Mouse (Mus musculus) small intestine, adult 2 months (tissue): Measurements from ENCODE around the gene Gmeb2. TPM values are rescaled to one million over a fixed set of nuclear protein-coding genes. Genes with fewer than 3 reads are reported as not detected.
A peak's percentile ranks its signal among the peaks of the same experiment; 100 is the strongest.

Experiments
- H3K27ac ChIP-seq: fragments of 200-500 bp; 2 replicates; pipeline ENCODE4 v1.5.1; 2012; ENCODE audit warnings: low read depth, low read length, control low read depth, inconsistent platforms; ENCODE audit not compliant: insufficient read depth
- H3K27me3 ChIP-seq: fragments of 200-500 bp; 2 replicates; pipeline ENCODE4 v1.6.1; 2012; ENCODE audit warnings: mild to moderate bottlenecking, moderate library complexity, low read length, inconsistent platforms; ENCODE audit not compliant: control insufficient read depth, insufficient read depth
- H3K36me3 ChIP-seq: fragments of 200-500 bp; 2 replicates; pipeline ENCODE4 v1.6.1; 2012; ENCODE audit warnings: mild to moderate bottlenecking, low read length, control low read depth, inconsistent platforms; ENCODE audit not compliant: control insufficient read depth, insufficient read depth
- H3K4me1 ChIP-seq: fragments of 200-500 bp; 2 replicates; pipeline ENCODE4 v1.6.1; 2012; ENCODE audit warnings: low read length, inconsistent platforms, mixed read lengths; ENCODE audit not compliant: control insufficient read depth, insufficient read depth, insufficient read length
- H3K4me3 ChIP-seq: fragments of 200-500 bp; 2 replicates; pipeline ENCODE4 v1.5.1; 2012; ENCODE audit warnings: low read depth, mild to moderate bottlenecking, control low read depth, inconsistent platforms, low read length, moderate library complexity
- CTCF ChIP-seq: fragments of 200-500 bp; IDR thresholded peaks from 2 replicates; pipeline ENCODE4 v1.5.1; 2012; ENCODE audit warnings: low read depth, mild to moderate bottlenecking, control low read depth, inconsistent platforms, low read length, moderate library complexity, mixed read lengths; ENCODE audit not compliant: insufficient replicate concordance, insufficient read length; ENCODE audit errors: extremely low read depth
- POLR2A ChIP-seq: fragments of 200-500 bp; IDR thresholded peaks from 2 replicates; pipeline ENCODE4 v1.6.1; 2012; ENCODE audit warnings: low read depth, mild to moderate bottlenecking, control low read depth, inconsistent platforms, low read length, moderate library complexity
- WGBS: fragments of 180-500 bp; shearing (Covaris S2); methylation state at CpG from one replicate; pipeline ENCODE4 v1.1.7; 2018; 5-methylcytosine and 5-hydroxymethylcytosine counted together
- polyA plus RNA-seq: library from polyadenylated mRNA; depleted of rRNA; stranded (reverse); fragments of >200 nt; gene quantifications from 2 replicates; pipeline ENCODE4 v1.2.3, GENCODE M21; 2012

Gene Gmeb2
- polyA plus RNA-seq, 1 experiment = 29.1 TPM

DNA sequence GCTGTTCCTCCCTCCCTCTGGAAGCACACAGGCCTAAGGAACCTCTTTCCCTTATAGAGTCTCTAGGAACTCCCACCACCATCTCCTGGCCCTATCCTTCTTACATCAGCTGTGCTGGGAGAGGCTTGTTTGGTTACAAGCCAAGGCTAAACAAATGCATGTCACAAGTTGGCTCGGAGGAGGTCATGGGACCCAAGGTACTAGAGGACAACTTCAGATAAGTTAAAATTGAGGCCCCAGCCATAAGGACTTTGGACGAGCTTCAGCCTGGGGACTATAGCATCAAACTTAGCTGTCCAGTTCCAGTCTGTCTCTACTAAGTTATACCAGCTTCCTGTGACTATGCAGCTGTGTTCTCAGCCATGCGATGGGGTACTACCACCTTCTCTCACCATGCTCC is 60.7 kb downstream of the Gmeb2 start:
- no peaks in the 10 kb centered on the region for H3K27me3 ChIP-seq
- H3K4me1 ChIP-seq = peaks cover 3% of the 10 kb centered on the region; the same call in 1 of the 2 replicates
- H3K36me3 ChIP-seq = peaks cover 55% of the 10 kb centered on the region
- no peak overlapping the region for H3K4me3 ChIP-seq
- TF ChIP-seq CTCF (no peak), POLR2A (no peak)
- WGBS = 74% methylated on average over 3 of the region's 3 CpGs
- H3K27ac ChIP-seq = no peak overlapping the region

DNA sequence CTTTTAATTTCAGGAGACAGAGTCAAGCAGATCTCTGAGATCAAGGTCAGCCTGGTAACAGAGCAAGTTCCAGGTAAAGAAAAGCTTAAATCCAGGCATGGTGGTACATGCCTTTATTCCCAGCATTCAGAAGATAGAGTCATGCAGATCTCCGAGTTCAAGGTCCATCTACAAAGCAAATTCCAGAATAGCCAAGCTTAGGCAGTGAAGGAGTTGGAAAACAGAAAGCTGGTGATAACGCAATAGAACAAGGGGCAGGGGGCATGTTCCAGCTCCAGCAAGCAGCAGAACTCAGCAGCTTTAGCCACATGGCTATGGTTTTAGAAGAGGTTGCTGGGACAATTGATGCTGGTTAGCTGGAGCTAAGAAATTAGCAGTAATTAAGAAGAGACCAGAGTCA is 62.8 kb downstream of the Gmeb2 start:
- Histone ChIP-seq H3K4me3 (no peak overlapping the region), H3K4me1 (peaks cover 6% of the 10 kb centered on the region; the same call in 1 of the 2 replicates), H3K36me3 (peaks cover 34% of the 10 kb centered on the region), H3K27ac (no peak overlapping the region), H3K27me3 (no peaks in the 10 kb centered on the region)
- TF ChIP-seq POLR2A = no peak
- no peak for TF ChIP-seq CTCF
- 42% methylated on average over 2 of the region's 2 CpGs for WGBS

DNA sequence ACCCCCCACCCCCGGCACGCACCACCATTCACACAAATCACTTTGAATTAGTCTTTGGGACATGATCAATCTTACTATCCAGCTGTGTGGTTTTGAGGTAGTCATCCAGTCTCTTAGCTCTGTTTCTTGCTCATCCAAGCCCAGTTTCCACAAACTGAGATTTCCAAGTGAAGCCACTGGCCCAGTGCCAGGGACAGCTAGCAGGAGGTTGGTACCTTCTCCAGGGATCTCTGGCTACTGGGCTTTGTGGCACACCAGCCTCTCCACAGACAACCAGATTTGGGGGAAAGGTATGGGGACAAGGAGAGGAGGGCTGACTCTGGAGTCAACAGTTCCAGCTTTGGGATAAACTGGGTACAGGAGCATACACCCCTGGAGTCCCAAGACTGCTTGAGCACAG is 67.5 kb downstream of the Gmeb2 start:
- H3K27ac ChIP-seq = no peak overlapping the region
- H3K27me3 ChIP-seq = no peaks in the 10 kb centered on the region
- peak overlapping the region; percentile 48 for H3K4me3 ChIP-seq
- H3K4me1 ChIP-seq = peaks cover 9% of the 10 kb centered on the region; the same call in 1 of the 2 replicates
- WGBS = 21% methylated on average over 2 of the region's 2 CpGs
- TF ChIP-seq CTCF (no peak), POLR2A (no peak)
- H3K36me3 ChIP-seq = no peaks in the 10 kb centered on the region

DNA sequence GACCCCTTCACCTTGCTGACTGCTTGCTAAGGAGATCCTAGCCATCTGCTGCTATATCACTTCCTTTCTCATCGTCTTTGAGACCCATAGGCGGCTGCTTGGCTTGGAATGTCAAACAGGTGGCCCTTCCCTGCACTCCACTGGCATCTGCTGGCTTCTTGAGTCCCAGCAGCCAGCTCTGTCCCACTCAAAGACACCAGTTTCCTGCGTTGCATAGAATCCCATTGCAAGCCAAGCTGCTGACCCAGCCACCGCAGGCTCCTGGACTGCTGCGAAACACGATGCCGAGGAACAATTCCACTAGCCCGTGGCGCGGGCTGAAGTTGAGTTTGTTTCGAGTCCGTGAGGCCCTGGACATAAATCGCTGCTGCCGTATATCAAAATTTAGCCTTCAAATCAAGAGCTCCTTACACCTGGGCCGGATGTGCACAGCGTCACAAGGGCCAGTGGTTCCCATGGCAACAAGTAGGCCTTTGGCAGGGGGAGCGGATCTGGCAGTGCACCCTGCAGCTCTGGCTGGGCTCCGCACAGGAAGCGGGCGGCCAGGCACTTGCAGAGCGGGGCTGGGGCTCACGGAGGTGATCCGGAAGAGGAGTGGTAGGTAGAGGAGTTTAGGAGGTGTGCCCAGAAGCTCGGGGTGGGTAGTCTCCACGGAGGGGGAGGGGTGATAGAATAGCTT is 68.2 kb downstream of the Gmeb2 start, which contains the start of gene Fndc11:
Gene Fndc11, plus strand, starts transcription at position 476 of the 679 bp plus-strand sequence.
- 1% methylated on average over 25 of the region's 25 CpGs for WGBS
- TF ChIP-seq CTCF (peak; percentile 28; the same call in 1 of the 2 replicates), POLR2A (no peak)
- H3K27ac ChIP-seq = no peak within 1 kb of the TSS
- peaks cover 9% of the 10 kb centered on the region; the same call in 1 of the 2 replicates for H3K4me1 ChIP-seq
- H3K4me3 ChIP-seq = peak within 1 kb of the TSS; percentile 48
- H3K27me3 ChIP-seq = no peaks in the 10 kb centered on the region
- H3K36me3 ChIP-seq = no peaks in the 10 kb centered on the region

DNA sequence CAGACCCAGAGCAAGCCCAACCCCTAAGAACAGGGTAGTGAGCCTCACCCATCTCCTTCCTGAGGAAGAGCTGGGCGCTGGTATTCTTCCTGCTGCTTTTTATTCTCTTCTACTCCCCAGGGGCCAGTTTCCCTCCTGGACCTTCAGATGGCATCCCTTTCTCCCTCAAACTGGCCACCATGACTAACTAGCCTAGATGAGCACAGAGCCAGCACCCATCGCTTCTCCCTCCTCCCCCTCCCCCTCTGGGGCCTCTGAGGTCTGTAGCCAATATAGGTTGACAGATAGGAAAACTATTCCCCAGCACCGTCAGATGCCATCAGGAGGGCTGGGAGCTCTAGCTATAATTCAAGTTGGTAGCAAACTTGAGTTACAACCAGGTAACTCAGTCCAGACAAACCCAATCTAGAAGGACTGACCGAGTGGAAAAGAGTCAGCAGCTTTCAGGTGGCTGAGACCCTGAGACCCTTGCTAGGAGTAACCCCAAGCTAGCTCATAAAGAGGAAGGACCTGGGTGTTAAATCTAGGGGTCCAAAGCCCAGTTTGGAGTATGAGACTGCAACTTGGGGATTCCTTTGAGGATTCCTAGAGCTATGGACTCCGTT is 68.9 kb downstream of the Gmeb2 start:
- H3K4me3 ChIP-seq = no peak overlapping the region
- H3K27ac ChIP-seq = no peak overlapping the region
- WGBS = 70% methylated on average over 5 of the region's 5 CpGs
- H3K36me3 ChIP-seq = no peaks in the 10 kb centered on the region
- no peak for TF ChIP-seq CTCF
- no peak for TF ChIP-seq POLR2A
- peaks cover 9% of the 10 kb centered on the region; the same call in 1 of the 2 replicates for H3K4me1 ChIP-seq
- H3K27me3 ChIP-seq = no peaks in the 10 kb centered on the region

DNA sequence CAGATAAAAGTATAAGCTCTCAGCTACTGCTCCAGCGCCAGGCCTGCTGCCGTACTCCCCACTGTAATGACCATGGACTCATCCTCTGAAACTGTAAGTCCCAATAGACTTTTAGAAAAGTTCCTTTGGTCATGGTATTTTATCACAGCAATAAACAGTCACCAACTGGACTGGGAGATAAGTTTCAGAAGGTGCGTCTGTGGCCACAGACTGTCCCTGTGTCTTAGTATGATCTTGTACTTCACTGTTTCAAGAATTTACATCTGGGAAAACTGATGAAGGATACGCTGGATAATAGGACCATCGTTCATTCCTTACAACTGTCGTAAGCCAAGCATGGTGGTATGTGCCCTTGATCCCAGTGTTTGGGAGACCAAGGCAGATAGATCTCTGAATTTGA is 71.8 kb downstream of the Gmeb2 start:
- H3K27me3 ChIP-seq = no peaks in the 10 kb centered on the region; the same call in 1 of the 2 replicates
- no peak for TF ChIP-seq CTCF
- TF ChIP-seq POLR2A = no peak
- 90% methylated on average over 6 of the region's 6 CpGs for WGBS
- H3K4me3 ChIP-seq = no peak overlapping the region
- no peak overlapping the region for H3K27ac ChIP-seq
- peaks cover 15% of the 10 kb centered on the region for H3K4me1 ChIP-seq
- no peaks in the 10 kb centered on the region for H3K36me3 ChIP-seq

DNA sequence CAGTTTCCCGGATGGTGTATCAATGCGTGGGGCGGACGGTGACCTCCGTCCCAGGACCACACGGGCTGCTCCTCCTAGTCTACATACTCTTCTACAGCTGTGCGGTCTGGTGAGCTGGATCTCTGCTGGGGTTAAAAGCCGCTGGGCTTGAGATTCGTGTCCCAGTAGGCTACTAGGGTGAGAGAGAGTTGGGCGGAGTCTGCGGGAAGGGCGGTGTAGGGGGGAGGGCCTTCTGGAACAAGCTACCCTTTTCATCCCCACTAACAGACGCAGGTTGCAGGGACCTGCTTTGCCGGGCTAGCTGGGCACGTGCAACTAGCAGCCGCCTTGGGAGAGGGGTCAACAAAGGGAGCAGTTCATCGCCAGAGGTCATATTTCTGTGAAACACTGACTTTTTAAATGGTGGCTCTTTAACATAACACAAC is 74.8 kb downstream of the Gmeb2 start, which contains the start of gene Srms:
Gene Srms, minus strand, starts transcription at position 165 of the 425 bp plus-strand sequence.
- peaks cover 6% of the 10 kb centered on the region for H3K4me1 ChIP-seq
- TF ChIP-seq CTCF (no peak), POLR2A (0 out of 2 replicates have a peak, but pooled peaks have one; percentile 28)
- no peak within 1 kb of the TSS for H3K27ac ChIP-seq
- no peaks in the 10 kb centered on the region; the same call in 1 of the 2 replicates for H3K27me3 ChIP-seq
- WGBS = 2% methylated on average over 17 of the region's 17 CpGs
- no peaks in the 10 kb centered on the region for H3K36me3 ChIP-seq
- peak within 1 kb of the TSS; percentile 59 for H3K4me3 ChIP-seq
